Mouse (Mus musculus) 416B (cell line): ENCODE results near the gene Dnajc16.

Experiments
- DNase-seq: peaks from one replicate; pipeline ENCODE4 v3.0.0; 2011; ENCODE audit warnings: low read depth

Gene Dnajc16

GRCm38 (mm10) chr4:141763476-141763875 lies 27.3 kb downstream of the Dnajc16 start:
- no peak for DNase-seq

- DNase-seq: no peak
Measured at GRCm38 (mm10) chr4:141762102-141762598, 28.6 kb downstream of the Dnajc16 start.

- no peak for DNase-seq
Measured at GRCm38 (mm10) chr4:141760942-141761341, 29.8 kb downstream of the Dnajc16 start.

- no peak for DNase-seq
Measured at GRCm38 (mm10) chr4:141758874-141759542, 31.7 kb downstream of the Dnajc16 start.

- DNase-seq: no peak
Measured at GRCm38 (mm10) chr4:141757124-141757523, 33.6 kb downstream of the Dnajc16 start.

GRCm38 (mm10) chr4:141755375-141755930 lies 35.3 kb downstream of the Dnajc16 start:
- no peak for DNase-seq

- no peak for DNase-seq
Measured at GRCm38 (mm10) chr4:141752076-141752421, 38.7 kb downstream of the Dnajc16 start.

GRCm38 (mm10) chr4:141751419-141752075 lies 39.2 kb downstream of the Dnajc16 start:
- DNase-seq: no peak

- no peak for DNase-seq
Measured at GRCm38 (mm10) chr4:141750826-141751225, 39.9 kb downstream of the Dnajc16 start.

GRCm38 (mm10) chr4:141749557-141749956 lies 41.2 kb downstream of the Dnajc16 start:
- DNase-seq: no peak

- no peak for DNase-seq
Measured at GRCm38 (mm10) chr4:141746578-141747346, 44.0 kb downstream of the Dnajc16 start, which contains the start of gene Agmat. Agmat (plus strand) TSS chr4:141746672.

GRCm38 (mm10) chr4:141742381-141742780 lies 48.4 kb downstream of the Dnajc16 start:
- no peak for DNase-seq

- DNase-seq: no peak
Measured at GRCm38 (mm10) chr4:141741856-141742255, 48.9 kb downstream of the Dnajc16 start.

- no peak for DNase-seq
Measured at GRCm38 (mm10) chr4:141738015-141738414, 52.7 kb downstream of the Dnajc16 start.

- no peak for DNase-seq
Measured at GRCm38 (mm10) chr4:141736856-141737255, 53.9 kb downstream of the Dnajc16 start.

GRCm38 (mm10) chr4:141735206-141735560 lies 55.5 kb downstream of the Dnajc16 start:
- DNase-seq: no peak

GRCm38 (mm10) chr4:141734446-141735205 lies 56.1 kb downstream of the Dnajc16 start:
- no peak for DNase-seq

- no peak for DNase-seq
Measured at GRCm38 (mm10) chr4:141731766-141732165, 59.0 kb downstream of the Dnajc16 start.

GRCm38 (mm10) chr4:141730401-141730800 lies 60.3 kb downstream of the Dnajc16 start:
- DNase-seq: no peak

GRCm38 (mm10) chr4:141729266-141729665 lies 61.5 kb downstream of the Dnajc16 start:
- DNase-seq: no peak

- no peak for DNase-seq
Measured at GRCm38 (mm10) chr4:141725738-141726137, 65.0 kb downstream of the Dnajc16 start.

GRCm38 (mm10) chr4:141725277-141725676 lies 65.5 kb downstream of the Dnajc16 start:
- no peak for DNase-seq
